Comparison of ENCODE assay signal across 18 mouse cellular contexts in genomic region chr4:134164591-134164990, GRCm38 (mm10). TPM values are rescaled to one million over a fixed set of nuclear protein-coding genes. Genes with fewer than 3 reads are reported as not detected.
DNase-seq lines count a peak whose midpoint lies in the region; ATAC-seq and TF ChIP-seq lines count a peak whose summit lies in the region.
"Had no signal": no experiment of that assay in that cellular context is flagged by ENCODE, and none has a peak within 500 bp of the region (broad histone marks: within the 10 kb centered on the region; RNA-seq: fewer than 3 reads in every experiment).

No protein-coding gene starts in this region.

- no peak overlapping the region for H3K4me3 ChIP-seq in kidney, embryonic 15.5 days (replicated peaks)
- H3K4me3 ChIP-seq in bone marrow macrophage, adult 2 months (ENCODE audit: insufficient read depth, low read length), result peak overlapping the region; percentile 51
- no peak overlapping the region for H3K4me3 ChIP-seq in liver, embryonic 14.5 days (ENCODE audit: insufficient read depth in 1 of 2, low read depth in 2 of 2, low read length in 2 of 2)
- no peak overlapping the region for H3K4me3 ChIP-seq in left cerebral cortex, adult 2 months
- H3K4me3 ChIP-seq: forebrain, embryonic 12.5 days; hindbrain, embryonic 10.5 days had no signal

- WGBS in kidney, embryonic 15.5 days, result 89% methylated on average over 5 of the region's 6 CpGs
- 64% methylated on average over 4 of the region's 6 CpGs for WGBS in liver, embryonic 14.5 days (ENCODE audit: insufficient replicate concordance)

- no peaks in the 10 kb centered on the region for H3K4me1 ChIP-seq in kidney, embryonic 15.5 days
- peaks cover 4% of the 10 kb centered on the region for H3K4me1 ChIP-seq in bone marrow macrophage, adult 2 months (ENCODE audit: control insufficient read depth, insufficient read depth, low read length)
- peaks cover 16% of the 10 kb centered on the region in 2 experiments for H3K4me1 ChIP-seq in liver, embryonic 14.5 days (replicated peaks; ENCODE audit: control insufficient read depth in 2 of 2, insufficient read depth in 2 of 2, low read length in 1 of 2)
- H3K4me1 ChIP-seq: forebrain, embryonic 12.5 days; hindbrain, embryonic 10.5 days had no signal

- peak; percentile 64 for DNase-seq in heart, adult 11 months
- DNase-seq in heart, postnatal 14 days, result no peak
- no peak for DNase-seq in kidney, adult 9 months
- DNase-seq in liver, embryonic 14.5 days (ENCODE audit: low read depth in 3 of 3, low spot score in 3 of 3), result no peak
- no peak for DNase-seq in left cerebral cortex, adult 2 months (ENCODE audit: extremely low spot score in 1 of 2, low spot score in 2 of 2)
- no peak for DNase-seq in right cerebral cortex, postnatal 4 days
- DNase-seq: cerebellum, postnatal 10 days; lung, adult 2 months had no signal

- no peak overlapping the region for H3K9ac ChIP-seq in kidney, embryonic 15.5 days
- no peak overlapping the region for H3K9ac ChIP-seq in liver, embryonic 14.5 days (replicated peaks)
- H3K9ac ChIP-seq: forebrain, embryonic 12.5 days had no signal

- no peaks in the 10 kb centered on the region for H3K27me3 ChIP-seq in kidney, embryonic 15.5 days
- no peaks in the 10 kb centered on the region for H3K27me3 ChIP-seq in liver, embryonic 14.5 days (ENCODE audit: control insufficient read depth, insufficient read depth, low read length)
- H3K27me3 ChIP-seq: forebrain, embryonic 12.5 days; Patski had no signal

- no peaks in the 10 kb centered on the region for H3K9me3 ChIP-seq in kidney, embryonic 15.5 days (replicated peaks)
- H3K9me3 ChIP-seq in liver, embryonic 14.5 days (ENCODE audit: control insufficient read depth, low read length), result no peaks in the 10 kb centered on the region
- H3K9me3 ChIP-seq: forebrain, embryonic 12.5 days; hindbrain, embryonic 10.5 days had no signal

- TF ChIP-seq EP300 in liver, embryonic 14.5 days (IDR thresholded peaks at IDR 0.05; ENCODE audit: low read depth), result no peak

- intact Hi-C loops in heart, postnatal 14 days (cut with DNase I), result no loop called here
- intact Hi-C loops in left cerebral cortex, adult 2 months (cut with DNase I), result no loop called here

- peak overlapping the region; percentile 54 for H3K27ac ChIP-seq in kidney, embryonic 15.5 days
- H3K27ac ChIP-seq in bone marrow macrophage, adult 2 months (ENCODE audit: insufficient read depth, low read depth, low read length), result peak overlapping the region; percentile 93
- peak overlapping the region; percentile 60 for H3K27ac ChIP-seq in liver, embryonic 14.5 days
- no peak overlapping the region for H3K27ac ChIP-seq in left cerebral cortex, adult 2 months
- H3K27ac ChIP-seq: forebrain, embryonic 12.5 days; hindbrain, embryonic 10.5 days had no signal

- H3K4me2 ChIP-seq in kidney, embryonic 15.5 days, result no peak overlapping the region
- peak overlapping the region; percentile 44 for H3K4me2 ChIP-seq in liver, embryonic 14.5 days (ENCODE audit: low read depth)
- H3K4me2 ChIP-seq: forebrain, embryonic 12.5 days had no signal

- ATAC-seq in kidney, embryonic 15.5 days (replicated peaks; ENCODE audit: low FRiP score), result no peak
- ATAC-seq in liver, embryonic 14.5 days (ENCODE audit: insufficient read depth), result peak; percentile 13; the same call in 1 of the 2 replicates
- ATAC-seq: inflammation-experienced regulatory T-cells, adult 6 months; midbrain, embryonic 16.5 days; Patski had no signal

- H3K36me3 ChIP-seq in kidney, embryonic 15.5 days, result peaks cover 32% of the 10 kb centered on the region
- peaks cover 8% of the 10 kb centered on the region; the same call in 1 of the 2 replicates for H3K36me3 ChIP-seq in liver, embryonic 14.5 days (replicated peaks; ENCODE audit: control insufficient read depth, insufficient read depth, low read depth)

- no peak for TF ChIP-seq POLR2A in bone marrow macrophage, adult 2 months (IDR thresholded peaks at IDR 0.05; ENCODE audit: borderline replicate concordance, low read depth, low read length)

- no peak for TF ChIP-seq CTCF in bone marrow macrophage, adult 2 months (IDR thresholded peaks at IDR 0.05; ENCODE audit: low read depth, low read length)
- TF ChIP-seq CTCF in liver, embryonic 14.5 days (IDR thresholded peaks at IDR 0.05; ENCODE audit: low read depth), result no peak
- no peak for TF ChIP-seq CTCF in left cerebral cortex, adult 2 months (IDR thresholded peaks at IDR 0.05)

RNA-seq across cellular contexts. Expression of gene Cep85, which starts 22.3 kb away (rescaled TPM):
- total RNA-seq in heart, postnatal 14 days (2021), result 10 to 100 TPM; 31.5 to 33.7 TPM
- polyA plus RNA-seq in kidney, embryonic 15.5 days (2015; fragmentation: Nextera tagmentation; extraction: Ambion mirVana), result 106 and 125 TPM in 2 replicates
- 12.5 and 13.9 TPM in 2 replicates for polyA plus RNA-seq in bone marrow macrophage, adult 2 months (2012; ENCODE audit: insufficient read depth, insufficient read length, missing spikeins)
- 14.2 and 16.9 TPM in 2 replicates for polyA plus RNA-seq in liver, embryonic 14.5 days (2012; rRNA removed)
- 30.2 and 35.2 TPM in 2 replicates for polyA plus RNA-seq in liver, embryonic 14.5 days (2014; fragmentation: Nextera tagmentation; extraction: Ambion mirVana)
- 10 to 100 TPM; 14.9 to 16.5 TPM for total RNA-seq in left cerebral cortex, adult 2 months (2021)

RNA-seq across cellular contexts. Expression of gene Sh3bgrl3, which starts 36.0 kb away (rescaled TPM):
- 10 to 100 TPM; 47.4 to 51.4 TPM for total RNA-seq in heart, postnatal 14 days (2021)
- 395 and 412 TPM in 2 replicates for polyA plus RNA-seq in kidney, embryonic 15.5 days (2015; fragmentation: Nextera tagmentation; extraction: Ambion mirVana)
- polyA plus RNA-seq in bone marrow macrophage, adult 2 months (2012; ENCODE audit: insufficient read depth, insufficient read length, missing spikeins), result 1,334 and 1,359 TPM in 2 replicates
- polyA plus RNA-seq in liver, embryonic 14.5 days (2012; rRNA removed), result 70.8 and 79.9 TPM in 2 replicates
- polyA plus RNA-seq in liver, embryonic 14.5 days (2014; fragmentation: Nextera tagmentation; extraction: Ambion mirVana), result 142 and 153 TPM in 2 replicates
- total RNA-seq in left cerebral cortex, adult 2 months (2021), result 100 to 1,000 TPM; 185 to 191 TPM

RNA-seq across cellular contexts. Expression of gene Gm7534, which starts 38.2 kb away (rescaled TPM):
- not detected for total RNA-seq in heart, postnatal 14 days (2021)
- 0.24 and 0.30 TPM in 2 replicates for polyA plus RNA-seq in kidney, embryonic 15.5 days (2015; fragmentation: Nextera tagmentation; extraction: Ambion mirVana)
- polyA plus RNA-seq in bone marrow macrophage, adult 2 months (2012; ENCODE audit: insufficient read depth, insufficient read length, missing spikeins), result not detected in 2 replicates
- not detected in 2 replicates for polyA plus RNA-seq in liver, embryonic 14.5 days (2012; rRNA removed)
- polyA plus RNA-seq in liver, embryonic 14.5 days (2014; fragmentation: Nextera tagmentation; extraction: Ambion mirVana), result not detected in 2 replicates
- not detected for total RNA-seq in left cerebral cortex, adult 2 months (2021)
- total RNA-seq: left cerebral cortex, postnatal 10 days; megakaryocyte, adult 5-6 weeks had no signal
- polyA plus RNA-seq: forebrain, embryonic 12.5 days; hindbrain, embryonic 10.5 days; inflammation-experienced regulatory T-cells, adult 6 months; lung, adult 2 months; midbrain, embryonic 16.5 days; neural tube, embryonic 11.5 days; Patski had no signal
